Mouse (Mus musculus): ENCODE data around the gene Wdr75. TPM values are rescaled to one million over a fixed set of nuclear protein-coding genes. Genes with fewer than 3 reads are reported as not detected.

Gene Wdr75
- polyA plus RNA-seq, 1 experiment from 2014 or later: 52.0 TPM

Other genes with a start within 250 kb of the Wdr75 start
- gene Gm5269, start 95.1 kb downstream of the Wdr75 start, polyA plus RNA-seq (2015; fragmentation: Nextera tagmentation; extraction: Ambion mirVana): not detected in 2 replicates
- 123 and 142 TPM in 2 replicates for gene Slc40a1, start 131.4 kb downstream of the Wdr75 start, polyA plus RNA-seq (2015; fragmentation: Nextera tagmentation; extraction: Ambion mirVana)